Mouse (Mus musculus) lung, embryonic 15.5 days (tissue): ENCODE results near the gene Olfr424. TPM values are rescaled to one million over a fixed set of nuclear protein-coding genes. Genes with fewer than 3 reads are reported as not detected.

Experiments
- ATAC-seq: fragments of 200-750 bp; cut with Nextera tagmentation; 2 replicates; pipeline ENCODE4 v1.8.0; 2017; ENCODE audit warnings: moderate number of reproducible peaks, borderline replicate concordance; ENCODE audit not compliant: low FRiP score, low TSS enrichment; ENCODE audit errors: extremely low read depth
- H3K27ac ChIP-seq: fragments of 300-500 bp; sonication (generic); 2 replicates; pipeline ENCODE4 v1.5.1; 2015; ENCODE audit warnings: moderate library complexity, mild to moderate bottlenecking, inconsistent platforms
- H3K27me3 ChIP-seq: fragments of 300-500 bp; sonication (generic); 2 replicates; pipeline ENCODE4 v1.6.1; 2015; ENCODE audit warnings: inconsistent platforms
- H3K36me3 ChIP-seq: fragments of 300-500 bp; sonication (generic); 2 replicates; pipeline ENCODE4 v1.6.1; 2015; ENCODE audit warnings: inconsistent platforms
- H3K4me1 ChIP-seq: fragments of 300-500 bp; sonication (generic); 2 replicates; pipeline ENCODE4 v1.6.1; 2015; ENCODE audit warnings: inconsistent platforms
- H3K4me2 ChIP-seq: fragments of 300-500 bp; sonication (generic); 2 replicates; pipeline ENCODE4 v1.6.1; 2015; ENCODE audit warnings: inconsistent platforms, mild to moderate bottlenecking, moderate library complexity
- H3K4me3 ChIP-seq: fragments of 300-500 bp; sonication (generic); 2 replicates; pipeline ENCODE4 v1.5.1; 2015; ENCODE audit warnings: mild to moderate bottlenecking, inconsistent platforms
- H3K9ac ChIP-seq: fragments of 300-500 bp; sonication (generic); 2 replicates; pipeline ENCODE4 v1.6.1; 2015; ENCODE audit warnings: inconsistent platforms
- H3K9me3 ChIP-seq: fragments of 300-500 bp; sonication (generic); 2 replicates; pipeline ENCODE4 v1.6.1; 2016; ENCODE audit warnings: inconsistent platforms
- WGBS: fragments of 180-500 bp; shearing (Covaris S2); methylation state at CpG from one replicate; pipeline ENCODE4 v1.1.7; 2015; 5-methylcytosine and 5-hydroxymethylcytosine counted together
- polyA plus RNA-seq: library from polyadenylated mRNA; unstranded; fragments of >200 nt; fragmentation: Nextera tagmentation; extraction: Ambion mirVana; gene quantifications from 2 replicates; pipeline ENCODE4 v1.2.1, GENCODE M21; 2015

Gene Olfr424
- polyA plus RNA-seq, result not detected in 2 replicates

- ATAC-seq, result no peak
Measured at GRCm38 (mm10) chr1:174131217-174131616, at the start of gene Olfr424. Gene Olfr424, plus strand, starts transcription at chr1:174131517.

GRCm38 (mm10) chr1:174084031-174084430, 47.3 kb upstream of the Olfr424 start, which contains the start of gene Olfr429:
Gene Olfr429, plus strand, starts transcription at chr1:174084331.
- no peak within 1 kb of the TSS for H3K27ac ChIP-seq
- WGBS, result 87% methylated on average over 2 of the region's 2 CpGs
- no peak for ATAC-seq
- H3K9me3 ChIP-seq, result no peaks in the 10 kb centered on the region
- H3K4me1 ChIP-seq, result no peaks in the 10 kb centered on the region
- H3K9ac ChIP-seq, result no peak within 1 kb of the TSS
- H3K4me2 ChIP-seq, result no peak within 1 kb of the TSS
- no peaks in the 10 kb centered on the region for H3K36me3 ChIP-seq
- no peak within 1 kb of the TSS for H3K4me3 ChIP-seq
- H3K27me3 ChIP-seq, result no peaks in the 10 kb centered on the region

More at GRCm38 (mm10) chr1:174131217-174131616, at the start of gene Olfr424:
- Histone ChIP-seq H3K36me3 (no peaks in the 10 kb centered on the region), H3K4me2 (no peak within 1 kb of the TSS), H3K4me3 (no peak within 1 kb of the TSS), H3K27me3 (no peaks in the 10 kb centered on the region), H3K27ac (no peak within 1 kb of the TSS), H3K9me3 (no peaks in the 10 kb centered on the region), H3K9ac (no peak within 1 kb of the TSS), H3K4me1 (no peaks in the 10 kb centered on the region)
- 80% methylated on average over 3 of the region's 3 CpGs for WGBS

- ATAC-seq, result no peak
- no peak within 1 kb of the TSS for H3K27ac ChIP-seq
- no peaks in the 10 kb centered on the region for H3K36me3 ChIP-seq
- no peaks in the 10 kb centered on the region for H3K9me3 ChIP-seq
- 76% methylated on average over 1 of the region's 1 CpGs for WGBS
- no peak within 1 kb of the TSS for H3K4me2 ChIP-seq
- no peak within 1 kb of the TSS for H3K9ac ChIP-seq
- H3K4me3 ChIP-seq, result no peak within 1 kb of the TSS
- H3K4me1 ChIP-seq, result no peaks in the 10 kb centered on the region
- no peaks in the 10 kb centered on the region for H3K27me3 ChIP-seq
Measured at GRCm38 (mm10) chr1:174096591-174096990, 34.7 kb upstream of the Olfr424 start, which contains the start of gene Olfr427. Gene Olfr427, plus strand, starts transcription at chr1:174096891.

GRCm38 (mm10) chr1:174103735-174104134, 27.6 kb upstream of the Olfr424 start:
- Histone ChIP-seq H3K9me3 (no peaks in the 10 kb centered on the region), H3K9ac (no peak overlapping the region), H3K4me3 (no peak overlapping the region), H3K36me3 (no peaks in the 10 kb centered on the region), H3K4me2 (no peak overlapping the region), H3K4me1 (no peaks in the 10 kb centered on the region), H3K27ac (no peak overlapping the region), H3K27me3 (no peaks in the 10 kb centered on the region)
- no peak for ATAC-seq
- 52% methylated on average over 2 of the region's 2 CpGs for WGBS

GRCm38 (mm10) chr1:174121062-174121461, 10.3 kb upstream of the Olfr424 start, which contains the start of gene Olfr231:
Gene Olfr231, minus strand, starts transcription at chr1:174121162.
- Histone ChIP-seq H3K4me1 (no peaks in the 10 kb centered on the region), H3K27me3 (no peaks in the 10 kb centered on the region), H3K4me3 (no peak within 1 kb of the TSS), H3K36me3 (no peaks in the 10 kb centered on the region), H3K27ac (no peak within 1 kb of the TSS), H3K4me2 (no peak within 1 kb of the TSS), H3K9ac (no peak within 1 kb of the TSS), H3K9me3 (no peaks in the 10 kb centered on the region)
- ATAC-seq, result no peak
- 42% methylated on average over 2 of the region's 2 CpGs for WGBS

GRCm38 (mm10) chr1:174131999-174132398, 682 bp downstream of the Olfr424 start:
- Histone ChIP-seq H3K27me3 (no peaks in the 10 kb centered on the region), H3K9ac (no peak overlapping the region), H3K9me3 (no peaks in the 10 kb centered on the region), H3K4me1 (no peaks in the 10 kb centered on the region), H3K4me2 (no peak overlapping the region), H3K36me3 (no peaks in the 10 kb centered on the region), H3K4me3 (no peak overlapping the region), H3K27ac (no peak overlapping the region)
- ATAC-seq, result no peak
- 71% methylated on average over 3 of the region's 3 CpGs for WGBS

- no peak overlapping the region for H3K9ac ChIP-seq
- 65% methylated on average over 2 of the region's 2 CpGs for WGBS
- no peak overlapping the region for H3K4me3 ChIP-seq
- H3K4me1 ChIP-seq, result no peaks in the 10 kb centered on the region
- no peak overlapping the region for H3K4me2 ChIP-seq
- H3K27me3 ChIP-seq, result no peaks in the 10 kb centered on the region
- no peaks in the 10 kb centered on the region for H3K36me3 ChIP-seq
- ATAC-seq, result no peak
- no peaks in the 10 kb centered on the region for H3K9me3 ChIP-seq
- H3K27ac ChIP-seq, result no peak overlapping the region
Measured at GRCm38 (mm10) chr1:174141384-174141783, 10.1 kb downstream of the Olfr424 start.

- no peak for ATAC-seq
- WGBS, result 62% methylated on average over 1 of the region's 1 CpGs
Measured at GRCm38 (mm10) chr1:174146696-174147095, 15.4 kb downstream of the Olfr424 start.

GRCm38 (mm10) chr1:174149289-174149688, 18.0 kb downstream of the Olfr424 start:
- Histone ChIP-seq H3K27ac (no peak overlapping the region), H3K9me3 (no peaks in the 10 kb centered on the region), H3K9ac (no peak overlapping the region), H3K36me3 (no peaks in the 10 kb centered on the region), H3K4me1 (no peaks in the 10 kb centered on the region), H3K4me3 (no peak overlapping the region), H3K4me2 (no peak overlapping the region), H3K27me3 (no peaks in the 10 kb centered on the region)
- 77% methylated on average over 2 of the region's 2 CpGs for WGBS
- ATAC-seq, result no peak

More at GRCm38 (mm10) chr1:174146696-174147095, 15.4 kb downstream of the Olfr424 start:
- no peak overlapping the region for H3K9ac ChIP-seq
- no peak overlapping the region for H3K27ac ChIP-seq
- H3K27me3 ChIP-seq, result no peaks in the 10 kb centered on the region
- H3K4me3 ChIP-seq, result no peak overlapping the region
- no peaks in the 10 kb centered on the region for H3K36me3 ChIP-seq
- no peak overlapping the region for H3K4me2 ChIP-seq
- H3K9me3 ChIP-seq, result no peaks in the 10 kb centered on the region
- no peaks in the 10 kb centered on the region for H3K4me1 ChIP-seq

GRCm38 (mm10) chr1:174155333-174155732, 24.0 kb downstream of the Olfr424 start, which contains the start of gene Olfr420:
Gene Olfr420, plus strand, starts transcription at chr1:174155633.
- Histone ChIP-seq H3K9me3 (no peaks in the 10 kb centered on the region), H3K27ac (no peak within 1 kb of the TSS), H3K4me2 (no peak within 1 kb of the TSS), H3K27me3 (no peaks in the 10 kb centered on the region), H3K4me1 (no peaks in the 10 kb centered on the region), H3K9ac (no peak within 1 kb of the TSS), H3K4me3 (no peak within 1 kb of the TSS), H3K36me3 (no peaks in the 10 kb centered on the region)
- 71% methylated on average over 1 of the region's 1 CpGs for WGBS
- no peak for ATAC-seq

GRCm38 (mm10) chr1:174157622-174158021, 26.3 kb downstream of the Olfr424 start:
- no peak overlapping the region for H3K4me3 ChIP-seq
- no peaks in the 10 kb centered on the region for H3K36me3 ChIP-seq
- no peak overlapping the region for H3K4me2 ChIP-seq
- H3K9ac ChIP-seq, result no peak overlapping the region
- no peaks in the 10 kb centered on the region for H3K27me3 ChIP-seq
- H3K4me1 ChIP-seq, result no peaks in the 10 kb centered on the region
- ATAC-seq, result no peak
- H3K27ac ChIP-seq, result no peak overlapping the region
- H3K9me3 ChIP-seq, result no peaks in the 10 kb centered on the region
- 74% methylated on average over 3 of the region's 3 CpGs for WGBS

GRCm38 (mm10) chr1:174158512-174158911, 27.2 kb downstream of the Olfr424 start:
- Histone ChIP-seq H3K9me3 (no peaks in the 10 kb centered on the region), H3K4me1 (no peaks in the 10 kb centered on the region), H3K36me3 (no peaks in the 10 kb centered on the region), H3K27ac (no peak overlapping the region), H3K27me3 (no peaks in the 10 kb centered on the region), H3K4me3 (no peak overlapping the region), H3K4me2 (no peak overlapping the region), H3K9ac (no peak overlapping the region)
- 91% methylated on average over 1 of the region's 1 CpGs for WGBS
- ATAC-seq, result no peak

- H3K27ac ChIP-seq, result no peak overlapping the region
- H3K4me1 ChIP-seq, result no peaks in the 10 kb centered on the region
- H3K4me2 ChIP-seq, result no peak overlapping the region
- 87% methylated on average over 10 of the region's 10 CpGs for WGBS
- H3K9ac ChIP-seq, result no peak overlapping the region
- ATAC-seq, result no peak
- H3K27me3 ChIP-seq, result no peaks in the 10 kb centered on the region
- H3K4me3 ChIP-seq, result no peak overlapping the region
- no peaks in the 10 kb centered on the region for H3K9me3 ChIP-seq
- H3K36me3 ChIP-seq, result no peaks in the 10 kb centered on the region
Measured at GRCm38 (mm10) chr1:174159095-174159494, 27.8 kb downstream of the Olfr424 start.
